ENCODE assay signal across 9 mouse cellular contexts in genomic region chr8:78213074-78213473, GRCm38 (mm10). TPM values are rescaled to one million over a fixed set of nuclear protein-coding genes. Genes with fewer than 3 reads are reported as not detected.
DNase-seq lines count a peak whose midpoint lies in the region; ATAC-seq lines count a peak whose summit lies in the region.
"Had no signal": no experiment of that assay in that cellular context is flagged by ENCODE, and none has a peak within 500 bp of the region (broad histone marks: within the 10 kb centered on the region; RNA-seq: fewer than 3 reads in every experiment).

TSS of gene Ttc29 (plus strand) at chr8:78213297.

- H3K4me2 ChIP-seq in hindbrain, embryonic 11.5 days (replicated peaks; ENCODE audit: low read depth, low read length) = peak within 1 kb of the TSS; percentile 22; the same call in 1 of the 2 replicates

- no peak within 1 kb of the TSS for H3K27ac ChIP-seq in hindbrain, embryonic 11.5 days (ENCODE audit: low read depth, low read length)

- H3K9me3 ChIP-seq in hindbrain, embryonic 11.5 days (ENCODE audit: control insufficient read depth, low read length) = no peaks in the 10 kb centered on the region

- ATAC-seq in hindbrain, embryonic 11.5 days (ENCODE audit: low FRiP score) = peak; percentile 97

- H3K27me3 ChIP-seq in hindbrain, embryonic 11.5 days (ENCODE audit: control insufficient read depth, insufficient read depth, low read length) = no peaks in the 10 kb centered on the region

- no peak within 1 kb of the TSS for H3K9ac ChIP-seq in hindbrain, embryonic 11.5 days (ENCODE audit: low read depth, low read length)

- no peaks in the 10 kb centered on the region for H3K36me3 ChIP-seq in hindbrain, embryonic 11.5 days (ENCODE audit: control insufficient read depth, insufficient read depth, low read length)

- 0 out of 2 replicates have a peak, but pooled peaks cover 2% of the 10 kb centered on the region for H3K4me1 ChIP-seq in hindbrain, embryonic 11.5 days (replicated peaks; ENCODE audit: control insufficient read depth, insufficient read depth, low read length)

- DNase-seq in adrenal gland, postnatal 10 days = peak; percentile 8
- DNase-seq in adrenal gland, adult 2 months = no peak
- peak; percentile 82 for DNase-seq in embryo, embryonic 11.5 days (ENCODE audit: low read depth, low spot score)
- peak; percentile 91 for DNase-seq in hindbrain, embryonic 11.5 days (ENCODE audit: low spot score)
- peak; percentile 6 to 15 for DNase-seq in left cerebral cortex, adult 18-20 months (ENCODE audit: low spot score in 2 of 2)
- peak; percentile 72 for DNase-seq in lung, postnatal 25 days (ENCODE audit: low spot score)
- DNase-seq in right cerebral cortex, postnatal 36 days (ENCODE audit: low spot score in 2 of 2) = peak; percentile 23 to 29
- DNase-seq in spleen, postnatal 36 days (ENCODE audit: low spot score in 2 of 2) = no peak

- WGBS in hindbrain, embryonic 11.5 days = under 1% methylated on average over 11 of the region's 11 CpGs

- no peak within 1 kb of the TSS for H3K4me3 ChIP-seq in hindbrain, embryonic 11.5 days (ENCODE audit: low read depth, low read length)

RNA-seq across cellular contexts. Expression of gene Ttc29, which starts in this region (rescaled TPM):
- not detected for total RNA-seq in adrenal gland, postnatal 10 days (2021)
- total RNA-seq in adrenal gland, adult 2 months (2021) = not detected
- not detected in 2 replicates for polyA plus RNA-seq in adrenal gland, adult 2 months (2012; rRNA removed)
- 0.66 and 0.68 TPM in 2 replicates for polyA plus RNA-seq in hindbrain, embryonic 11.5 days (2014; fragmentation: Nextera tagmentation; extraction: Ambion mirVana)
- not detected for total RNA-seq in left cerebral cortex, adult 18-20 months (2021)
- total RNA-seq: neutrophil, adult 5-6 weeks had no signal

Comparison
In these comparisons a context has a peak if more than half of its experiments do, and no peak if none do; other contexts are left out.
1. Peak in DNase-seq in adrenal gland, postnatal 10 days; RNA of the gene not detected or under 1 TPM.
2. Peak in DNase-seq, ATAC-seq and H3K4me2 ChIP-seq in hindbrain, embryonic 11.5 days; RNA of the gene not detected or under 1 TPM.
3. Peak in DNase-seq in left cerebral cortex, adult 18-20 months; RNA of the gene not detected or under 1 TPM.
4. DNase-seq: peak in embryo, embryonic 11.5 days (single experiment), lung, postnatal 25 days (single experiment) and right cerebral cortex, postnatal 36 days (2 of 2); none in adrenal gland, adult 2 months (single experiment) and spleen, postnatal 36 days (0 of 2).